Mouse (Mus musculus): ENCODE data around the gene Gsx2. TPM values are rescaled to one million over a fixed set of nuclear protein-coding genes. Genes with fewer than 3 reads are reported as not detected.

The Gsx2 gene
- polyA plus RNA-seq, 1 experiment = not detected

DNA sequence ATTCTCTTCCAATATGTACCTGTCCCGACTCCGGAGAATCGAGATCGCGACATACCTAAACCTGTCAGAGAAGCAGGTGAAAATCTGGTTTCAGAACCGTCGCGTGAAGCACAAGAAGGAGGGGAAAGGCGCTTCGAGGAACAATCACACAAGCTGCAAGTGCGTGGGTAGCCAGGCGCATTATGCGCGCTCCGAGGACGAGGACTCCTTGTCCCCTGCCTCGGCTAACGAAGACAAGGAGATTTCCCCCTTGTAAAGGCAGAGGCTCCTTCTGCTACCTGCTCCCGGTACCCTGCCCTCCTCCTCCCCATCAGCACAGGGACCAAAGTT, 1.6 kb downstream of the Gsx2 start:
- Histone ChIP-seq H3K27ac (ENCODE audit: insufficient read depth, low read depth, low read length) (no peak overlapping the region), H3K4me3 (ENCODE audit: insufficient read depth, low read depth, low read length) (no peak overlapping the region), H3K36me3 (ENCODE audit: control insufficient read depth, insufficient read depth, low read length) (no peaks in the 10 kb centered on the region), H3K27me3 (replicated peaks; ENCODE audit: control insufficient read depth, insufficient read depth, low read length) (peaks cover 4% of the 10 kb centered on the region; the same call in 1 of the 2 replicates), H3K4me1 (ENCODE audit: control insufficient read depth, insufficient read depth, low read length) (no peaks in the 10 kb centered on the region)
- DNase-seq = no peak
- WGBS = 3% methylated on average over 19 of the region's 19 CpGs
- no peak for TF ChIP-seq CTCF (conservative IDR thresholded peaks at IDR 0.05; ENCODE audit: insufficient read depth, insufficient read length, low read depth, low read length)
- TF ChIP-seq POLR2A (IDR thresholded peaks at IDR 0.05; ENCODE audit: low read depth, low read length) = no peak

DNA sequence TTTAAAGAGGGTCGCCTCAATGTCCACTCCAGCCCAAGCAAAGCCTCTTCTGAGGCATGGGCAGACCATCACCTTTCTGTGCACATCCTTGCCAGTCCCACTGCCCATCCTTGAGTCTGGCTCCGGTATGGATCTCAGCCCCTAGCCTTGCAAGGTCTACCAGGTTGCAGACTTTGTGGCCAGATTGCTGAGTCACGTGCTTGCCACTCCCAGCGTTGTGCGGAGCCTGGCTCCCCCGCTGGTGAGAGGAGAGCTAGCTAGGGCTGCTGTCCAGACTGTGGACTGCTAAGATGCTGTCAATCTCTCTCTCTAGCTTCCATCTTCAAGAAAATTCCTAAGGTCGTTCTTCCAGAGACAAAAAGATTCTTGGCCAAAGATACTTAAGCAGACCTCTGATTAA, 4.2 kb downstream of the Gsx2 start:
- Histone ChIP-seq H3K27ac (ENCODE audit: insufficient read depth, low read depth, low read length) (no peak overlapping the region), H3K4me3 (ENCODE audit: insufficient read depth, low read depth, low read length) (no peak overlapping the region), H3K36me3 (ENCODE audit: control insufficient read depth, insufficient read depth, low read length) (no peaks in the 10 kb centered on the region), H3K27me3 (replicated peaks; ENCODE audit: control insufficient read depth, insufficient read depth, low read length) (peaks cover 5% of the 10 kb centered on the region; the same call in 1 of the 2 replicates), H3K4me1 (ENCODE audit: control insufficient read depth, insufficient read depth, low read length) (no peaks in the 10 kb centered on the region)
- no peak for DNase-seq
- TF ChIP-seq CTCF (conservative IDR thresholded peaks at IDR 0.05; ENCODE audit: insufficient read depth, insufficient read length, low read depth, low read length) (no peak), POLR2A (IDR thresholded peaks at IDR 0.05; ENCODE audit: low read depth, low read length) (no peak)
- 3% methylated on average over 7 of the region's 7 CpGs for WGBS

DNA sequence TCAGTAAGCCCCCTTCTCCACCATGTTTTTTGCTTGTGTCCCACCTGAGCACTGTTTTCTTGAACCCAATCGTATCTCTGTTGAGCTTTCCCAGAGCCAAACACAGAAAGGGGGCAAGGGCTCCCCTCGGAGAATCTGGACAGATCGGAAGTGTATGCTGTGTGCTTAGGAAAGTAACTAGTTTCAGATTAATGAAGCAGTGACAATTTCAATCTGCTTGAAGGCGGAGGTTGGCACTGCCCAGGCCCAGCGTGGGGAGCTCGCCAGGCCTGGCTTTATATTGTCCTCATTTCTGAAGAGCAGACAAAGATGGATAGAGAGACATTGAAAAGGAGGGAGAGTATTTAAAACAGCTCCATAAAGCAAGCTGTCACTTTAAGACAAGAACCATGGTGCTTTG, 7.0 kb downstream of the Gsx2 start:
- Histone ChIP-seq H3K27me3 (replicated peaks; ENCODE audit: control insufficient read depth, insufficient read depth, low read length) (peaks cover 3% of the 10 kb centered on the region), H3K27ac (ENCODE audit: insufficient read depth, low read depth, low read length) (no peak overlapping the region), H3K4me3 (ENCODE audit: insufficient read depth, low read depth, low read length) (no peak overlapping the region), H3K4me1 (ENCODE audit: control insufficient read depth, insufficient read depth, low read length) (no peaks in the 10 kb centered on the region), H3K36me3 (ENCODE audit: control insufficient read depth, insufficient read depth, low read length) (no peaks in the 10 kb centered on the region)
- no peak for TF ChIP-seq CTCF (conservative IDR thresholded peaks at IDR 0.05; ENCODE audit: insufficient read depth, insufficient read length, low read depth, low read length)
- no peak for TF ChIP-seq POLR2A (IDR thresholded peaks at IDR 0.05; ENCODE audit: low read depth, low read length)
- no peak for DNase-seq
- WGBS = 27% methylated on average over 6 of the region's 6 CpGs

DNA sequence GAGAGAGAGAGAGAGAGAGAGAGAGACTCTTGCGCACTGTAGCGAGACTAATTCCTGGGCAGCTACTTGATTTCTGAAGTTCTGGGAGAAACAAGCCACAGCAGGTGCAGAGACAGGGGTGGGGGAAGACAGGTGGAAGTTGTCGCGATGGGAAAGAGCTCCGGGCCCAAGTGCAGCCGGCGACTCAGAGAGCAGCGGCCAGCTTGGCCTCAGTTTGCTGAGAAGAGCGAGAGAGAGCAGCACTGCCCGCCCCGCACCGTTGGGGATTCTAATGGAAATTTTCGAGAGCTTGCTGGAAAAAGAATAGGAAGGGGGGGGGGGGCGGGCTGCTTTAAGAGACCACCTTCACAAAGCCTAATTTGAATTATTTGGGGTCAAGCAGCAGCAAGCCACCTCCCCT, 7.7 kb downstream of the Gsx2 start:
- H3K36me3 ChIP-seq (ENCODE audit: control insufficient read depth, insufficient read depth, low read length) = no peaks in the 10 kb centered on the region
- no peak overlapping the region for H3K27ac ChIP-seq (ENCODE audit: insufficient read depth, low read depth, low read length)
- H3K4me3 ChIP-seq (ENCODE audit: insufficient read depth, low read depth, low read length) = no peak overlapping the region
- WGBS = 8% methylated on average over 14 of the region's 14 CpGs
- H3K27me3 ChIP-seq (replicated peaks; ENCODE audit: control insufficient read depth, insufficient read depth, low read length) = peaks cover 3% of the 10 kb centered on the region
- TF ChIP-seq CTCF (conservative IDR thresholded peaks at IDR 0.05; ENCODE audit: insufficient read depth, insufficient read length, low read depth, low read length) = no peak
- no peak for DNase-seq
- no peaks in the 10 kb centered on the region for H3K4me1 ChIP-seq (ENCODE audit: control insufficient read depth, insufficient read depth, low read length)

DNA sequence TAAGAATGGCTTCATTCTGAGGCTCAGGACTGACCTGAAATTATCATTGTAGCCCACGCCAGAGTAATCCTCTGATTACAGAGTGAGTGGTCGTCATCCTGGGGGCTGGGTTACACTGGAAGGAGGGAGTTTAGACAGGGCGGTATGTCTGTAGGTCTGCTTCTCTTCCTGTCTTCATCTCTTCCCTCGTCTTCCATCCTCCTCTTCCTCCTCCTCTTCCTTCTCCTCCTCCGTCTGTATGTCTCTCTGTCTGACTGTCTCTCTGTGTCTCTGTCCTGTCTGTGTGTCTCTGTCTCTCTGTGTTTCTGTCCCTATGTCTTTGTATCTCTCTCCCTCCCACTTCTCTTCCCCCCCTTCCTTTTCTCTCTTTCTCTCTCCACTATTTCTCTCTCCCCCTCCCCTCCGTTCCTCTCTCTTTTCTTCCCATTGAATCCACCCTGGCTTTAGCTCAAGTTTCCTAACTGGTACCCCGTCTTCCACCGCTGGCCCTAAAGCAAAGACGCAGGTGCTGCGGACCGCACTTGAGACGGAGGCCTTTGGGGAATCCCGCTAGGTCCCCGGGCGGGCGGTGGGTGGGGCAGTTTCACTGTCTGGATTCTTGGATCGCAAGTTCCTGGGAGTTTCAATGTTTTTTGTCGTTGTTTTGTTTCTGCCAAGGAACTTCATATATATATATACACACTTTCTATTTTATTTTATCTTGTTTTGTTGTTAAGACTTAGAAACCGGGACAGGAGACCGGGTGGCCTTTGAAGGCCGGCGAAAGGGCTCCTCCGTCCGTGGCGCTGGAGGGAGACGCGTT, 8.4 kb downstream of the Gsx2 start:
- H3K27ac ChIP-seq (ENCODE audit: insufficient read depth, low read depth, low read length) = no peak overlapping the region
- no peaks in the 10 kb centered on the region for H3K36me3 ChIP-seq (ENCODE audit: control insufficient read depth, insufficient read depth, low read length)
- H3K4me3 ChIP-seq (ENCODE audit: insufficient read depth, low read depth, low read length) = no peak overlapping the region
- H3K4me1 ChIP-seq (ENCODE audit: control insufficient read depth, insufficient read depth, low read length) = no peaks in the 10 kb centered on the region
- DNase-seq = no peak
- TF ChIP-seq POLR2A (IDR thresholded peaks at IDR 0.05; ENCODE audit: low read depth, low read length) = no peak
- no peak for TF ChIP-seq CTCF (conservative IDR thresholded peaks at IDR 0.05; ENCODE audit: insufficient read depth, insufficient read length, low read depth, low read length)
- H3K27me3 ChIP-seq (replicated peaks; ENCODE audit: control insufficient read depth, insufficient read depth, low read length) = peaks cover 3% of the 10 kb centered on the region
- 6% methylated on average over 27 of the region's 27 CpGs for WGBS

DNA sequence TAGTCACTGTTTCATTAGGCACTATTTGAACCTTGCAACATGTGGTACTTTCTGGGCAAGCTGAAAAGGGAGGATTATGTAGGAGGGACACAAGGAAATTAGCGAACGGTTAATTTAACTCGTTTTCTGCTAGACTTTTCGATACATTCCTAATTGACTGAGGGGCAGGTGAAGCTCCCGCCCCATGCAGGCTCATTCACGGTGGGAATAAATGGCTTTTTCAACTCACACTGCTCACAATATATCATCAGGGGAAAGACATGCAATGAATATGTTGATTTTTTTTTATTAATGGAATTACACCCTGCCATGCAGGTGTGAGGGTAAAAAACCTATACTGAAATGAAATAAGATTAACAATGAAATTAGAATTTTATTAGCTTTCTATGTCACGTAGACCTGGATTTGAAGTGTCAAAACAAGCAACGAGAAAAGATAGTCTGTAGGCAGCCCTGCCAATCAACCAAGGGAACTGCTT, 9.0 kb downstream of the Gsx2 start:
- Histone ChIP-seq H3K4me1 (ENCODE audit: control insufficient read depth, insufficient read depth, low read length) (no peaks in the 10 kb centered on the region), H3K27ac (ENCODE audit: insufficient read depth, low read depth, low read length) (no peak overlapping the region), H3K27me3 (replicated peaks; ENCODE audit: control insufficient read depth, insufficient read depth, low read length) (peaks cover 3% of the 10 kb centered on the region), H3K4me3 (ENCODE audit: insufficient read depth, low read depth, low read length) (no peak overlapping the region), H3K36me3 (ENCODE audit: control insufficient read depth, insufficient read depth, low read length) (no peaks in the 10 kb centered on the region)
- no peak for DNase-seq
- 9% methylated on average over 8 of the region's 8 CpGs for WGBS
- TF ChIP-seq POLR2A (IDR thresholded peaks at IDR 0.05; ENCODE audit: low read depth, low read length) (no peak), CTCF (conservative IDR thresholded peaks at IDR 0.05; ENCODE audit: insufficient read depth, insufficient read length, low read depth, low read length) (no peak)

DNA sequence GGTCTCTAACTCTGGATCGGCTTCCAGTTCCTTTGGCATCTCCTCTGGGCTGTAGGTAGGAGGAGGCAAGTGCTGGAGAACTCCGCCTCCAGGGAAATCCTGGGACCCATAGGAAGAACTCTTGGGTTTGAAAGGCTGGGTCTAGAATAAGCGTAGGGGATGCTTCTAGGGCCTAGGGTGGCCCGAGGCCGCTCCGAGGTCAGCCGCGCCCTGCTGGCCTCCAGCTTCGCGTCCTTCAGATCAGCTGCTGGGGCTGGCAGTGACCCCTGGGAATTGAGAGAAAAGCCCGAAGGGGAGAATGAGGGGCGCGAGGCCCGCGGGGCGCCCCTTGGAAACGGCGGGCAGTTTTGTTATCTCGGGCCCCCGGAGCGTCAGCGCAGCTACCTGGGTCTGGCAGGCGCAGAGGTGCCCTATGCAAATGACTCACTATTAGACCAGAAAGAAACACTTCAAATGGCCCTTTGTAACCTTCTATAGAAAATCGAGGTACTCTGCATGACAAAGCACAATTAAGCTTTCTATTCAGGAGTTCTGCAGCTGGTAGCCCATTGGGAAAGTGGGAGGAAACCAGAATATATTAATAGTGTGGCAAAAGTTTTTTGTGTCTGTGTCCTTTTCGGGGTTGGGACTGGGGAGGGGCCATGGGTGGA, 9.6 kb downstream of the Gsx2 start:
- Histone ChIP-seq H3K27me3 (replicated peaks; ENCODE audit: control insufficient read depth, insufficient read depth, low read length) (peaks cover 3% of the 10 kb centered on the region), H3K4me3 (ENCODE audit: insufficient read depth, low read depth, low read length) (no peak overlapping the region), H3K27ac (ENCODE audit: insufficient read depth, low read depth, low read length) (no peak overlapping the region), H3K36me3 (ENCODE audit: control insufficient read depth, insufficient read depth, low read length) (no peaks in the 10 kb centered on the region), H3K4me1 (ENCODE audit: control insufficient read depth, insufficient read depth, low read length) (no peaks in the 10 kb centered on the region)
- TF ChIP-seq POLR2A (IDR thresholded peaks at IDR 0.05; ENCODE audit: low read depth, low read length) = no peak
- TF ChIP-seq CTCF (conservative IDR thresholded peaks at IDR 0.05; ENCODE audit: insufficient read depth, insufficient read length, low read depth, low read length) = no peak
- 7% methylated on average over 25 of the region's 25 CpGs for WGBS
- no peak for DNase-seq

All from kidney, adult 2 months (tissue).